Comparison of ENCODE assay signal across 25 mouse cellular contexts in genomic region chr6:29785759-29786158, GRCm38 (mm10). TPM values are rescaled to one million over a fixed set of nuclear protein-coding genes. Genes with fewer than 3 reads are reported as not detected.
"Had no signal": no experiment of that assay in that cellular context is flagged by ENCODE, and none has a peak within 500 bp of the region (broad histone marks: within the 10 kb centered on the region; RNA-seq: fewer than 3 reads in every experiment).

No protein-coding gene starts in this region.

- H3K4me2 ChIP-seq: heart, embryonic 11.5 days; heart, embryonic 13.5 days; heart, embryonic 15.5 days; hindbrain, embryonic 12.5 days; hindbrain, embryonic 14.5 days; intestine, embryonic 15.5 days; limb, embryonic 13.5 days; limb, embryonic 15.5 days; liver, embryonic 12.5 days had no signal

- H3K27me3 ChIP-seq: heart, embryonic 13.5 days; heart, embryonic 15.5 days; hindbrain, embryonic 12.5 days; intestine, embryonic 15.5 days; limb, embryonic 13.5 days; limb, embryonic 15.5 days; liver, embryonic 12.5 days had no signal

- H3K36me3 ChIP-seq: heart, embryonic 13.5 days; heart, embryonic 15.5 days; hindbrain, embryonic 10.5 days; hindbrain, embryonic 12.5 days; intestine, embryonic 15.5 days; limb, embryonic 13.5 days; limb, embryonic 15.5 days; liver, embryonic 12.5 days had no signal

- H3K27ac ChIP-seq: heart, embryonic 13.5 days; heart, embryonic 15.5 days; hindbrain, embryonic 10.5 days; hindbrain, embryonic 12.5 days; hindbrain, embryonic 14.5 days; intestine, embryonic 15.5 days; kidney, postnatal 0 days; limb, embryonic 13.5 days; limb, embryonic 15.5 days had no signal

- H3K9me3 ChIP-seq: heart, embryonic 13.5 days; heart, embryonic 15.5 days; hindbrain, embryonic 10.5 days; hindbrain, embryonic 12.5 days; intestine, embryonic 15.5 days; limb, embryonic 13.5 days; limb, embryonic 15.5 days; liver, embryonic 12.5 days had no signal

- H3K4me1 ChIP-seq: heart, embryonic 15.5 days; intestine, embryonic 15.5 days; limb, embryonic 15.5 days had no signal

- H3K4me3 ChIP-seq: heart, embryonic 13.5 days; heart, embryonic 15.5 days; hindbrain, embryonic 10.5 days; hindbrain, embryonic 12.5 days; intestine, embryonic 15.5 days; limb, embryonic 13.5 days; limb, embryonic 15.5 days; liver, embryonic 12.5 days had no signal

- DNase-seq: gastrocnemius, postnatal 14 days; gastrocnemius, postnatal 36 days; heart, adult 18-20 months; heart, postnatal 4 days; kidney, adult 18-20 months; kidney, adult 8-10 months; kidney, postnatal 14 days; kidney, postnatal 36 days; layer of hippocampus, adult 9-11 months; layer of hippocampus, postnatal 36 days; left cerebral cortex, postnatal 4 days had no signal

- ATAC-seq: hindbrain, embryonic 16.5 days; inflammation-experienced regulatory T-cells, adult 6 months; intestine, embryonic 15.5 days; intestine, postnatal 0 days; liver, embryonic 12.5 days had no signal

- H3K9ac ChIP-seq: heart, embryonic 13.5 days; heart, embryonic 15.5 days; hindbrain, embryonic 12.5 days; hindbrain, embryonic 14.5 days; intestine, embryonic 15.5 days; limb, embryonic 13.5 days; limb, embryonic 15.5 days; liver, embryonic 12.5 days had no signal

RNA-seq across cellular contexts. Expression of gene Smo, which starts 50.5 kb away (rescaled TPM):
- polyA plus RNA-seq: inflammation-experienced regulatory T-cells, adult 6 months had no signal
